Mouse (Mus musculus) forebrain, embryonic 15.5 days (tissue): ENCODE measurements around the gene Wdr17. TPM values are rescaled to one million over a fixed set of nuclear protein-coding genes. Genes with fewer than 3 reads are reported as not detected.
"Not testable (repeated sequence)": the region's sequence is repeated elsewhere in the genome, so short reads cannot be mapped to it uniquely, and the experiment has no call there.

Source experiments
- ATAC-seq: fragments of 200-750 bp; cut with Nextera tagmentation; replicated peaks from 2 replicates; pipeline ENCODE4 v1.8.0; 2017; ENCODE audit warnings: mild to moderate bottlenecking, moderate TSS enrichment, moderate library complexity
- H3K27ac ChIP-seq: fragments of 300-500 bp; sonication (generic); replicated peaks from 2 replicates; pipeline ENCODE4 v1.5.1; 2015; ENCODE audit warnings: mild to moderate bottlenecking, inconsistent platforms
- H3K27me3 ChIP-seq: fragments of 300-500 bp; sonication (generic); 2 replicates; pipeline ENCODE4 v1.6.1; 2015; ENCODE audit warnings: inconsistent platforms
- H3K36me3 ChIP-seq: fragments of 300-500 bp; sonication (generic); 2 replicates; pipeline ENCODE4 v1.6.1; 2015; ENCODE audit warnings: mild to moderate bottlenecking, inconsistent platforms
- H3K4me1 ChIP-seq: fragments of 300-500 bp; sonication (generic); 2 replicates; pipeline ENCODE4 v1.6.1; 2015; ENCODE audit warnings: inconsistent platforms
- H3K4me2 ChIP-seq: fragments of 300-500 bp; sonication (generic); replicated peaks from 2 replicates; pipeline ENCODE4 v1.6.1; 2015; ENCODE audit warnings: mild to moderate bottlenecking, inconsistent platforms
- H3K4me3 ChIP-seq: fragments of 300-500 bp; sonication (generic); 2 replicates; pipeline ENCODE4 v1.5.1; 2015; ENCODE audit warnings: mild to moderate bottlenecking, inconsistent platforms
- H3K9ac ChIP-seq: fragments of 300-500 bp; sonication (generic); replicated peaks from 2 replicates; pipeline ENCODE4 v1.6.1; 2015; ENCODE audit warnings: mild to moderate bottlenecking, inconsistent platforms
- H3K9me3 ChIP-seq: fragments of 300-500 bp; sonication (generic); 2 replicates; pipeline ENCODE4 v1.6.1; 2016; ENCODE audit warnings: inconsistent platforms
- WGBS: fragments of 180-500 bp; shearing (Covaris S2); methylation state at CpG from one replicate; pipeline ENCODE4 v1.1.7; 2015; ENCODE audit warnings: mixed read lengths; 5-methylcytosine and 5-hydroxymethylcytosine counted together
- polyA plus RNA-seq: library from polyadenylated mRNA; unstranded; fragments of >200 nt; fragmentation: Nextera tagmentation; extraction: Ambion mirVana; gene quantifications from 2 replicates; pipeline ENCODE4 v1.2.1, GENCODE M21; 2015

The Wdr17 gene
- polyA plus RNA-seq, 1 experiment from 2014 or later: 16.4 TPM

GRCm38 (mm10) chr8:54659703-54660102 lies 227.3 kb downstream of the Wdr17 start:
- H3K9me3 ChIP-seq: no peaks in the 10 kb centered on the region
- no peak overlapping the region for H3K27ac ChIP-seq
- no peaks in the 10 kb centered on the region for H3K27me3 ChIP-seq
- WGBS: 87% methylated on average over 2 of the region's 2 CpGs
- no peak overlapping the region for H3K4me3 ChIP-seq
- H3K4me2 ChIP-seq: no peak overlapping the region
- H3K4me1 ChIP-seq: no peaks in the 10 kb centered on the region
- no peak overlapping the region for H3K9ac ChIP-seq
- no peaks in the 10 kb centered on the region for H3K36me3 ChIP-seq
- no peak for ATAC-seq

- WGBS: 43% methylated on average over 4 of the region's 4 CpGs
- Histone ChIP-seq H3K4me2 (no peak overlapping the region), H3K27me3 (no peaks in the 10 kb centered on the region), H3K36me3 (no peaks in the 10 kb centered on the region), H3K9me3 (no peaks in the 10 kb centered on the region), H3K27ac (no peak overlapping the region), H3K4me3 (no peak overlapping the region), H3K4me1 (no peaks in the 10 kb centered on the region), H3K9ac (no peak overlapping the region)
- no peak for ATAC-seq
Measured at GRCm38 (mm10) chr8:54638634-54639033, 248.3 kb downstream of the Wdr17 start.

GRCm38 (mm10) chr8:54616710-54617109 lies 270.3 kb downstream of the Wdr17 start:
- not testable (repeated sequence) for H3K4me1 ChIP-seq, ATAC-seq, H3K9ac ChIP-seq, H3K4me3 ChIP-seq, H3K4me2 ChIP-seq, H3K9me3 ChIP-seq, H3K36me3 ChIP-seq, H3K27me3 ChIP-seq, H3K27ac ChIP-seq
- WGBS: 91% methylated on average over 17 of the region's 17 CpGs

- Histone ChIP-seq H3K9me3 (no peaks in the 10 kb centered on the region), H3K27me3 (no peaks in the 10 kb centered on the region), H3K4me2 (no peak overlapping the region), H3K4me3 (no peak overlapping the region), H3K27ac (no peak overlapping the region), H3K4me1 (no peaks in the 10 kb centered on the region), H3K9ac (no peak overlapping the region), H3K36me3 (no peaks in the 10 kb centered on the region)
- WGBS: 78% methylated on average over 4 of the region's 4 CpGs
- no peak for ATAC-seq
Measured at GRCm38 (mm10) chr8:54610238-54610637, 276.7 kb downstream of the Wdr17 start.

GRCm38 (mm10) chr8:54609336-54609735 lies 277.6 kb downstream of the Wdr17 start:
- WGBS: 96% methylated on average over 2 of the region's 2 CpGs
- Histone ChIP-seq H3K27me3 (no peaks in the 10 kb centered on the region), H3K4me2 (no peak overlapping the region), H3K9me3 (no peaks in the 10 kb centered on the region), H3K27ac (no peak overlapping the region), H3K36me3 (no peaks in the 10 kb centered on the region), H3K9ac (no peak overlapping the region), H3K4me3 (no peak overlapping the region), H3K4me1 (no peaks in the 10 kb centered on the region)
- no peak for ATAC-seq

GRCm38 (mm10) chr8:54603440-54603839 lies 283.5 kb downstream of the Wdr17 start:
- WGBS: 88% methylated on average over 4 of the region's 4 CpGs
- ATAC-seq: no peak

GRCm38 (mm10) chr8:54600671-54601251 lies 286.2 kb downstream of the Wdr17 start, which contains the start of gene Spata4:
Gene Spata4, plus strand, starts transcription at chr8:54600781.
- peak within 1 kb of the TSS; percentile 21; the same call in 1 of the 2 replicates for H3K27ac ChIP-seq
- no peaks in the 10 kb centered on the region for H3K36me3 ChIP-seq
- H3K4me2 ChIP-seq: peak within 1 kb of the TSS; percentile 65
- H3K4me1 ChIP-seq: peaks cover 8% of the 10 kb centered on the region
- ATAC-seq: peak; percentile 89
- H3K9ac ChIP-seq: peak within 1 kb of the TSS; percentile 33
- 4% methylated on average over 21 of the region's 21 CpGs for whole genome bisulfite sequencing
- no peaks in the 10 kb centered on the region for H3K27me3 ChIP-seq
- H3K9me3 ChIP-seq: no peaks in the 10 kb centered on the region
- H3K4me3 ChIP-seq: peak within 1 kb of the TSS; percentile 37

More at GRCm38 (mm10) chr8:54603440-54603839, 283.5 kb downstream of the Wdr17 start:
- Histone ChIP-seq H3K36me3 (no peaks in the 10 kb centered on the region), H3K27ac (no peak overlapping the region), H3K9me3 (no peaks in the 10 kb centered on the region), H3K27me3 (no peaks in the 10 kb centered on the region), H3K4me3 (no peak overlapping the region), H3K4me1 (peaks cover 8% of the 10 kb centered on the region), H3K4me2 (no peak overlapping the region), H3K9ac (no peak overlapping the region)

GRCm38 (mm10) chr8:54597386-54597785 lies 289.6 kb downstream of the Wdr17 start:
- Histone ChIP-seq H3K4me2 (no peak overlapping the region), H3K27me3 (no peaks in the 10 kb centered on the region), H3K36me3 (no peaks in the 10 kb centered on the region), H3K27ac (no peak overlapping the region), H3K9ac (no peak overlapping the region), H3K4me3 (no peak overlapping the region), H3K9me3 (no peaks in the 10 kb centered on the region), H3K4me1 (peaks cover 15% of the 10 kb centered on the region)
- ATAC-seq: no peak
- 86% methylated on average over 2 of the region's 2 CpGs for WGBS

GRCm38 (mm10) chr8:54596940-54597339 lies 290.0 kb downstream of the Wdr17 start:
- Histone ChIP-seq H3K9me3 (no peaks in the 10 kb centered on the region), H3K27ac (no peak overlapping the region), H3K36me3 (no peaks in the 10 kb centered on the region), H3K9ac (no peak overlapping the region), H3K27me3 (no peaks in the 10 kb centered on the region), H3K4me3 (no peak overlapping the region), H3K4me2 (no peak overlapping the region), H3K4me1 (peaks cover 15% of the 10 kb centered on the region)
- 58% methylated on average over 2 of the region's 2 CpGs for WGBS
- no peak for ATAC-seq

GRCm38 (mm10) chr8:54596051-54596450 lies 290.9 kb downstream of the Wdr17 start:
- no peak overlapping the region for H3K9ac ChIP-seq
- H3K27ac ChIP-seq: no peak overlapping the region
- H3K27me3 ChIP-seq: no peaks in the 10 kb centered on the region
- peaks cover 14% of the 10 kb centered on the region for H3K4me1 ChIP-seq
- H3K4me3 ChIP-seq: no peak overlapping the region
- 42% methylated on average over 2 of the region's 2 CpGs for WGBS
- no peak overlapping the region for H3K4me2 ChIP-seq
- H3K9me3 ChIP-seq: no peaks in the 10 kb centered on the region
- ATAC-seq: no peak; the same call in 1 of the 2 replicates
- H3K36me3 ChIP-seq: no peaks in the 10 kb centered on the region

- no peak overlapping the region for H3K4me2 ChIP-seq
- H3K36me3 ChIP-seq: no peaks in the 10 kb centered on the region
- H3K4me1 ChIP-seq: 0 out of 2 replicates have a peak, but pooled peaks cover 6% of the 10 kb centered on the region
- no peak overlapping the region for H3K9ac ChIP-seq
- no peaks in the 10 kb centered on the region for H3K27me3 ChIP-seq
- H3K4me3 ChIP-seq: no peak overlapping the region
- no peak for ATAC-seq
- H3K27ac ChIP-seq: no peak overlapping the region
- H3K9me3 ChIP-seq: no peaks in the 10 kb centered on the region
- WGBS: 69% methylated on average over 5 of the region's 5 CpGs
Measured at GRCm38 (mm10) chr8:54594634-54595033, 292.4 kb downstream of the Wdr17 start.

- H3K27ac ChIP-seq: no peak overlapping the region
- H3K27me3 ChIP-seq: no peaks in the 10 kb centered on the region
- H3K4me2 ChIP-seq: no peak overlapping the region
- H3K9ac ChIP-seq: no peak overlapping the region
- H3K4me3 ChIP-seq: no peak overlapping the region
- no peak for ATAC-seq
- no peaks in the 10 kb centered on the region for H3K4me1 ChIP-seq
- H3K36me3 ChIP-seq: no peaks in the 10 kb centered on the region
- 38% methylated on average over 1 of the region's 1 CpGs for WGBS
- H3K9me3 ChIP-seq: no peaks in the 10 kb centered on the region
Measured at GRCm38 (mm10) chr8:54582886-54583285, 304.1 kb downstream of the Wdr17 start.

GRCm38 (mm10) chr8:54581436-54581835 lies 305.5 kb downstream of the Wdr17 start:
- Histone ChIP-seq H3K9me3 (no peaks in the 10 kb centered on the region), H3K4me2 (no peak overlapping the region), H3K9ac (no peak overlapping the region), H3K27ac (no peak overlapping the region), H3K4me3 (no peak overlapping the region), H3K4me1 (no peaks in the 10 kb centered on the region), H3K27me3 (no peaks in the 10 kb centered on the region), H3K36me3 (no peaks in the 10 kb centered on the region)
- ATAC-seq: no peak
- WGBS: 85% methylated on average over 3 of the region's 3 CpGs
